Mouse (Mus musculus): ENCODE measurements around the gene Eif4g2. TPM values are rescaled to one million over a fixed set of nuclear protein-coding genes. Genes with fewer than 3 reads are reported as not detected.

Eif4g2 gene
- total and polyA plus RNA-seq, 3 experiments = 332 to 958 (median 935) TPM

GRCm38 (mm10) chr7:111068181-111068580 is 14.6 kb downstream of the Eif4g2 start:
- H3K36me3 ChIP-seq (ENCODE audit: control insufficient read depth in 1 of 2, insufficient read depth in 2 of 2, low read length in 2 of 2) = peaks cover 2 to 28% of the 10 kb centered on the region in 2 experiments
- no peak overlapping the region for H3K4me3 ChIP-seq (ENCODE audit: control insufficient read depth in 1 of 2, insufficient read depth in 1 of 2, low read depth in 2 of 2, low read length in 2 of 2)
- no peaks in the 10 kb centered on the region for H3K27me3 ChIP-seq (ENCODE audit: control insufficient read depth in 1 of 2, insufficient read depth in 2 of 2, low read length in 2 of 2)
- DNase-seq (ENCODE audit: low read depth, low spot score) = no peak
- no peak overlapping the region for H3K27ac ChIP-seq (ENCODE audit: control insufficient read depth, low read depth, low read length)
- no peaks in the 10 kb centered on the region for H3K4me1 ChIP-seq (ENCODE audit: control insufficient read depth in 1 of 2, insufficient read depth in 2 of 2, low read length in 2 of 2)
- H3K79me2 ChIP-seq (ENCODE audit: control insufficient read depth, insufficient read depth, low read length, poor library complexity) = no peaks in the 10 kb centered on the region
- H3K9ac ChIP-seq (ENCODE audit: control insufficient read depth, low read depth, low read length, poor library complexity, severe bottlenecking) = no peak overlapping the region
- H3K9me3 ChIP-seq (replicated peaks; ENCODE audit: insufficient read depth, low read length) = no peaks in the 10 kb centered on the region
- no peak for TF ChIP-seq MYC (IDR thresholded peaks at IDR 0.05; ENCODE audit: low read depth, low read length)

- Histone ChIP-seq H3K9ac (ENCODE audit: control insufficient read depth, low read depth, low read length, poor library complexity, severe bottlenecking) (no peak overlapping the region), H3K79me2 (ENCODE audit: control insufficient read depth, insufficient read depth, low read length, poor library complexity) (no peaks in the 10 kb centered on the region), H3K27me3 (ENCODE audit: control insufficient read depth in 1 of 2, insufficient read depth in 2 of 2, low read length in 2 of 2) (no peaks in the 10 kb centered on the region), H3K36me3 (ENCODE audit: control insufficient read depth in 1 of 2, insufficient read depth in 2 of 2, low read length in 2 of 2) (peaks cover 0 to 2% of the 10 kb centered on the region in 2 experiments; a peak in 1 of 4 replicates), H3K9me3 (replicated peaks; ENCODE audit: insufficient read depth, low read length) (no peaks in the 10 kb centered on the region), H3K4me3 (ENCODE audit: control insufficient read depth in 1 of 2, insufficient read depth in 1 of 2, low read depth in 2 of 2, low read length in 2 of 2) (no peak overlapping the region), H3K4me1 (ENCODE audit: control insufficient read depth in 1 of 2, insufficient read depth in 2 of 2, low read length in 2 of 2) (no peaks in the 10 kb centered on the region), H3K27ac (ENCODE audit: control insufficient read depth, low read depth, low read length) (no peak overlapping the region)
- DNase-seq (ENCODE audit: low read depth, low spot score) = no peak
- no peak for TF ChIP-seq USF2 (IDR thresholded peaks at IDR 0.05; ENCODE audit: borderline replicate concordance in 1 of 2, insufficient read depth in 1 of 2, low read depth in 1 of 2, low read length in 2 of 2)
- no peak for TF ChIP-seq BHLHE40 (IDR thresholded peaks at IDR 0.05; ENCODE audit: borderline replicate concordance, low read depth, low read length)
- no peak for TF ChIP-seq SMC3 (IDR thresholded peaks at IDR 0.05; ENCODE audit: low read depth, low read length)
- TF ChIP-seq TBP (IDR thresholded peaks at IDR 0.05; ENCODE audit: low read depth, low read length) = no peak
- no peak for TF ChIP-seq ZMIZ1 (IDR thresholded peaks at IDR 0.05; ENCODE audit: low read depth, low read length)
- peak in 1 of 3 experiments; percentile 14; a peak in 1 of 6 replicates for TF ChIP-seq CTCF (IDR thresholded peaks at IDR 0.05 in 2 of 3, conservative IDR thresholded peaks at IDR 0.05 in 1 of 3; ENCODE audit: control insufficient read depth in 1 of 3, insufficient read depth in 1 of 3, low read depth in 2 of 3, low read length in 3 of 3, poor library complexity in 1 of 3, severe bottlenecking in 1 of 3)
- TF ChIP-seq GATA1 (IDR thresholded peaks at IDR 0.05; ENCODE audit: low read depth, low read length) = no peak
- TF ChIP-seq CHD2 (IDR thresholded peaks at IDR 0.05; ENCODE audit: low read length) = no peak
These were observed 19.9 kb downstream of the Eif4g2 start for GRCm38 (mm10) chr7:111062971-111063370.

- no peak for TF ChIP-seq SMC3 (IDR thresholded peaks at IDR 0.05; ENCODE audit: low read depth, low read length)
- no peak for TF ChIP-seq ZMIZ1 (IDR thresholded peaks at IDR 0.05; ENCODE audit: low read depth, low read length)
- no peak for TF ChIP-seq POLR2AphosphoS2 (IDR thresholded peaks at IDR 0.05; ENCODE audit: low read length)
- TF ChIP-seq USF1 (IDR thresholded peaks at IDR 0.05; ENCODE audit: low read depth, low read length) = no peak
- TF ChIP-seq EP300 (IDR thresholded peaks at IDR 0.05; ENCODE audit: low read depth in 1 of 2, low read length in 2 of 2) = no peak
- TF ChIP-seq CTCF (IDR thresholded peaks at IDR 0.05 in 2 of 3, conservative IDR thresholded peaks at IDR 0.05 in 1 of 3; ENCODE audit: control insufficient read depth in 1 of 3, insufficient read depth in 1 of 3, low read depth in 2 of 3, low read length in 3 of 3, poor library complexity in 1 of 3, severe bottlenecking in 1 of 3) = no peak
- TF ChIP-seq ZNF384 (IDR thresholded peaks at IDR 0.05; ENCODE audit: low read depth, low read length) = no peak
- TF ChIP-seq NELFE (IDR thresholded peaks at IDR 0.05; ENCODE audit: low read depth, low read length) = no peak
- no peak for TF ChIP-seq KAT2A (conservative IDR thresholded peaks at IDR 0.05; ENCODE audit: low read depth, low read length)
- TF ChIP-seq RCOR1 (IDR thresholded peaks at IDR 0.05; ENCODE audit: low read depth, low read length) = no peak
- no peak for TF ChIP-seq RAD21 (IDR thresholded peaks at IDR 0.05; ENCODE audit: low read depth, low read length)
- TF ChIP-seq POLR2AphosphoS5 (IDR thresholded peaks at IDR 0.05; ENCODE audit: borderline replicate concordance, low read depth, low read length) = no peak
- no peak for TF ChIP-seq ZC3H11A (IDR thresholded peaks at IDR 0.05; ENCODE audit: low read depth, low read length)
- TF ChIP-seq JUND (IDR thresholded peaks at IDR 0.05; ENCODE audit: low read depth, low read length) = no peak
- TF ChIP-seq CHD2 (IDR thresholded peaks at IDR 0.05; ENCODE audit: low read length) = no peak
- no peak for TF ChIP-seq MAZ (IDR thresholded peaks at IDR 0.05; ENCODE audit: low read depth, low read length)
- no peak for TF ChIP-seq USF2 (IDR thresholded peaks at IDR 0.05; ENCODE audit: borderline replicate concordance in 1 of 2, insufficient read depth in 1 of 2, low read depth in 1 of 2, low read length in 2 of 2)
- TF ChIP-seq MAX (IDR thresholded peaks at IDR 0.05; ENCODE audit: low read length) = no peak
- TF ChIP-seq POLR2A (IDR thresholded peaks at IDR 0.05; ENCODE audit: control insufficient read depth in 1 of 2, insufficient read depth in 1 of 2, low read depth in 1 of 2, low read length in 2 of 2, poor library complexity in 1 of 2) = no peak
- no peak for TF ChIP-seq NRF1 (IDR thresholded peaks at IDR 0.05; ENCODE audit: insufficient read depth, low read depth, low read length, poor library complexity, severe bottlenecking)
- H3K79me2 ChIP-seq (ENCODE audit: control insufficient read depth, insufficient read depth, low read length, poor library complexity) = no peaks in the 10 kb centered on the region
- no peak overlapping the region for H3K27ac ChIP-seq (ENCODE audit: control insufficient read depth, low read depth, low read length)
- H3K9me3 ChIP-seq (replicated peaks; ENCODE audit: insufficient read depth, low read length) = no peaks in the 10 kb centered on the region
- H3K4me3 ChIP-seq (ENCODE audit: control insufficient read depth in 1 of 2, insufficient read depth in 1 of 2, low read depth in 2 of 2, low read length in 2 of 2) = no peak overlapping the region
- no peak overlapping the region for H3K9ac ChIP-seq (ENCODE audit: control insufficient read depth, low read depth, low read length, poor library complexity, severe bottlenecking)
- H3K27me3 ChIP-seq (ENCODE audit: control insufficient read depth in 1 of 2, insufficient read depth in 2 of 2, low read length in 2 of 2) = no peaks in the 10 kb centered on the region
- no peak for DNase-seq (ENCODE audit: low read depth, low spot score)
- H3K4me1 ChIP-seq (ENCODE audit: control insufficient read depth in 1 of 2, insufficient read depth in 2 of 2, low read length in 2 of 2) = peaks cover 0 to 3% of the 10 kb centered on the region in 2 experiments; a peak in 2 of 4 replicates
- H3K36me3 ChIP-seq (ENCODE audit: control insufficient read depth in 1 of 2, insufficient read depth in 2 of 2, low read length in 2 of 2) = no peaks in the 10 kb centered on the region
These were observed 23.3 kb downstream of the Eif4g2 start for GRCm38 (mm10) chr7:111059527-111059926.

Data from MEL (cell line).